Comparison of ENCODE assay signal across 8 mouse cellular contexts in genomic region chr8:122864719-122865129, GRCm38 (mm10). TPM values are rescaled to one million over a fixed set of nuclear protein-coding genes. Genes with fewer than 3 reads are reported as not detected.
DNase-seq lines count a peak whose midpoint lies in the region; ATAC-seq and TF ChIP-seq lines count a peak whose summit lies in the region.

No protein-coding gene starts in this region.

- no peaks in the 10 kb centered on the region for H3K27me3 ChIP-seq in kidney, embryonic 14.5 days (ENCODE audit: control insufficient read depth, insufficient read depth, low read length)
- no peaks in the 10 kb centered on the region for H3K27me3 ChIP-seq in hindbrain, postnatal 0 days (ENCODE audit: insufficient read depth, low read length)

- H3K9ac ChIP-seq in kidney, embryonic 14.5 days (ENCODE audit: low read depth, low read length): no peak overlapping the region; the same call in 1 of the 2 replicates
- no peak overlapping the region for H3K9ac ChIP-seq in hindbrain, postnatal 0 days (replicated peaks; ENCODE audit: low read length)

- DNase-seq in kidney, adult 18-20 months: no peak
- no peak for DNase-seq in hindbrain, postnatal 0 days (ENCODE audit: low spot score)
- peak; percentile 29 for DNase-seq in naive thymus-derived CD4-positive, alpha-beta T cell, adult 2 months (ENCODE audit: low read depth)
- no peak for DNase-seq in right cerebral cortex, postnatal 25 days
- no peak for DNase-seq in left cerebral cortex, adult 11 months (ENCODE audit: low spot score)
- DNase-seq in kidney, adult 8-10 months: no peak

- ATAC-seq in kidney, embryonic 14.5 days (ENCODE audit: low FRiP score, low TSS enrichment): 0 out of 2 replicates have a peak, but pooled peaks have one; percentile 17
- ATAC-seq in common myeloid progenitor, adult 5-6 weeks (replicated peaks; ENCODE audit: low read depth, poor library complexity, severe bottlenecking): peak; percentile 18; the same call in 1 of the 2 replicates
- peak; percentile 33 for ATAC-seq in hindbrain, postnatal 0 days

- H3K4me2 ChIP-seq in kidney, embryonic 14.5 days (replicated peaks; ENCODE audit: low read depth, low read length): peak overlapping the region; percentile 39
- H3K4me2 ChIP-seq in hindbrain, postnatal 0 days (ENCODE audit: low read depth, low read length): peak overlapping the region; percentile 42

- no peaks in the 10 kb centered on the region for H3K36me3 ChIP-seq in kidney, embryonic 14.5 days (ENCODE audit: control insufficient read depth, insufficient read depth, low read length)
- no peaks in the 10 kb centered on the region; the same call in 1 of the 2 replicates for H3K36me3 ChIP-seq in hindbrain, postnatal 0 days (ENCODE audit: insufficient read depth, low read length)

- 55% methylated on average over 26 of the region's 26 CpGs for WGBS in kidney, embryonic 14.5 days
- whole genome bisulfite sequencing in hindbrain, postnatal 0 days: 49% methylated on average over 26 of the region's 26 CpGs

- TF ChIP-seq CTCF in hindbrain, postnatal 0 days (IDR thresholded peaks at IDR 0.05; ENCODE audit: low read depth): no peak

- H3K4me1 ChIP-seq in kidney, embryonic 14.5 days (ENCODE audit: control insufficient read depth, insufficient read depth, low read length): no peaks in the 10 kb centered on the region
- no peaks in the 10 kb centered on the region for H3K4me1 ChIP-seq in hindbrain, postnatal 0 days (ENCODE audit: insufficient read depth, low read length)

- peaks cover 15% of the 10 kb centered on the region for H3K9me3 ChIP-seq in kidney, embryonic 14.5 days (ENCODE audit: control insufficient read depth, low read length)
- peaks cover 3% of the 10 kb centered on the region; the same call in 1 of the 2 replicates for H3K9me3 ChIP-seq in hindbrain, postnatal 0 days (ENCODE audit: low read length)

- H3K27ac ChIP-seq in kidney, embryonic 14.5 days (ENCODE audit: low read depth, low read length): no peak overlapping the region
- H3K27ac ChIP-seq in hindbrain, postnatal 0 days: no peak overlapping the region

- peak overlapping the region; percentile 23 for H3K4me3 ChIP-seq in kidney, embryonic 14.5 days (ENCODE audit: low read length)
- peak overlapping the region; percentile 23 for H3K4me3 ChIP-seq in hindbrain, postnatal 0 days (ENCODE audit: low read length)

RNA-seq across cellular contexts. Expression of gene Cdh15, which starts 17.0 kb away (rescaled TPM):
- polyA plus RNA-seq in kidney, embryonic 14.5 days (2014; fragmentation: Nextera tagmentation; extraction: Ambion mirVana): 1.1 and 1.2 TPM in 2 replicates
- total RNA-seq in common myeloid progenitor, adult 5-6 weeks (2017): not detected in 2 replicates
- 0.72 and 0.84 TPM in 2 replicates for total RNA-seq in hindbrain, postnatal 0 days (2014; rRNA removed)
- 2.3 and 2.4 TPM in 2 replicates for polyA plus RNA-seq in hindbrain, postnatal 0 days (2015; fragmentation: Nextera tagmentation; extraction: Ambion mirVana)
